Mouse (Mus musculus) olfactory bulb, adult 2 months (tissue): ENCODE results near the gene Nek7.

ENCODE experiments used
- CTCF ChIP-seq: fragments of 200-500 bp; IDR thresholded peaks from 2 replicates; pipeline ENCODE4 v1.5.1; 2012; ENCODE audit warnings: low read depth, mild to moderate bottlenecking, low read length, moderate library complexity; ENCODE audit not compliant: insufficient read depth
- POLR2A ChIP-seq: fragments of 200-500 bp; IDR thresholded peaks from 2 replicates; pipeline ENCODE4 v1.6.1; 2012; ENCODE audit warnings: mild to moderate bottlenecking, low read depth, low read length, moderate library complexity; ENCODE audit not compliant: insufficient read depth

DNA sequence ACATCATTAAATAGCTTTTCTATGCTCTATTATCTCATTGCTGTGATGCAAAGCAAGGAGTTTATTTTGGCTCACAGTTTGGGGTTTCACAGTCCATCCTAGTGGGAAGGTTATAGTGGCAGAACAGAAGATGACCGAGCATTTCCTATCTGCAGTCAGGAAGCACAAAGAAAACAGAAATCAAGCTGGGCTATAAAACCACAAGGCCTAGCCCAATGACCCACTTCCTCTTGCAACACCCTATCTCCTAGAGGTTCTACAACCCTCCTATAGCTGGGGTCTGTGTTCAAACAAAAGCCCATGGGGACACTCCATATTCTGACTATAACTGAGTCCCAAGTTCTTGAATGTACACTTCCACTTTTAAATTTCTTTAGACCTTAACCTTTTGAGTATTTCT is 139.2 kb downstream of the Nek7 start:
- TF ChIP-seq POLR2A (no peak), CTCF (no peak)
